Comparison of ENCODE assay signal across 24 mouse cellular contexts in the genomic region with DNA sequence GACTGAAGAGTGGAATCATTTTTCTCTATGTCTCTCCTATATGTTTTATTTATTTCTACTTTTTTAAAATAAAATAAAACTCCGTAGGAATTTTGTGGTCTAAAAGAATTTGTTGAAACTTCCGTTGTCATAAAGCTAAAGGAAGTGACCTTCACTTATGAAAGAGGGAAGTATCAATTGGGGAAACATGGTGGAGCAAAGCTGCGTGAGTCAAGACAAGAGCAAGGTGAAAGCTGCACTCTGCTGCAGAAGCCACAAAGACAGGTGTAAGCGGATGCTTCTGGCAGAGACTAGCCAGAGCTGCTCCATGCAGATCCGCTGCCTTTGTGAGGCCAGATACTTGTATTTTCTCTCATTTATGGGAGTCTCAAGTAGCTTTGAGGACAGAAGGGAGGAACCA. TPM values are rescaled to one million over a fixed set of nuclear protein-coding genes. Genes with fewer than 3 reads are reported as not detected.
"Had no signal": no experiment of that assay in that cellular context is flagged by ENCODE, and none has a peak within 500 bp of the region (broad histone marks: within the 10 kb centered on the region; RNA-seq: fewer than 3 reads in every experiment).

No protein-coding gene starts in this region.

- DNase-seq: kidney, postnatal 10 days; kidney, postnatal 4 days; left cerebral cortex, postnatal 4 days; lung, adult 18-20 months; retina, postnatal 1 day; right cerebral cortex, postnatal 4 days; thymus, adult 18-20 months; thymus, postnatal 14 days had no signal

- H3K27ac ChIP-seq: layer of hippocampus, adult 2 months; limb, embryonic 13.5 days; liver, embryonic 14.5 days; midbrain, embryonic 13.5 days; neural tube, embryonic 15.5 days; stomach, postnatal 0 days had no signal

- ATAC-seq: intestine, postnatal 0 days; midbrain, embryonic 13.5 days had no signal

- H3K27me3 ChIP-seq: limb, embryonic 13.5 days had no signal

- H3K36me3 ChIP-seq: limb, embryonic 13.5 days; midbrain, embryonic 13.5 days; neural tube, embryonic 15.5 days had no signal

- H3K4me3 ChIP-seq: layer of hippocampus, adult 2 months; limb, embryonic 13.5 days; midbrain, embryonic 13.5 days; myocyte; neural tube, embryonic 15.5 days had no signal

- H3K4me1 ChIP-seq: limb, embryonic 13.5 days; midbrain, embryonic 13.5 days; neural tube, embryonic 15.5 days had no signal

RNA-seq across cellular contexts. Expression of a gene that starts 7.6 kb away (rescaled TPM):
- total RNA-seq: layer of hippocampus, adult 2 months; layer of hippocampus, postnatal 10 days; left cerebral cortex, postnatal 10 days; left cerebral cortex, postnatal 4 days; liver, adult 2 months; midbrain, postnatal 0 days had no signal
- polyA plus RNA-seq: intestine, postnatal 0 days; kidney, embryonic 14.5 days; limb, embryonic 13.5 days; liver, adult 2 months; liver, embryonic 14.5 days; lung, embryonic 16.5 days; midbrain, embryonic 13.5 days; midbrain, postnatal 0 days; myocyte; neural tube, embryonic 11.5 days; neural tube, embryonic 15.5 days; spleen, adult 2 months; stomach, postnatal 0 days had no signal

RNA-seq across cellular contexts. Expression of a gene that starts 15.1 kb away (rescaled TPM):
- total RNA-seq: layer of hippocampus, adult 2 months; layer of hippocampus, postnatal 10 days; left cerebral cortex, postnatal 10 days; left cerebral cortex, postnatal 4 days; liver, adult 2 months; midbrain, postnatal 0 days had no signal
- polyA plus RNA-seq: intestine, postnatal 0 days; kidney, embryonic 14.5 days; limb, embryonic 13.5 days; liver, adult 2 months; liver, embryonic 14.5 days; lung, embryonic 16.5 days; midbrain, embryonic 13.5 days; midbrain, postnatal 0 days; myocyte; neural tube, embryonic 11.5 days; neural tube, embryonic 15.5 days; spleen, adult 2 months; stomach, postnatal 0 days had no signal

RNA-seq across cellular contexts. Expression of a gene that starts 22.1 kb away (rescaled TPM):
- total RNA-seq: layer of hippocampus, adult 2 months; layer of hippocampus, postnatal 10 days; left cerebral cortex, postnatal 10 days; left cerebral cortex, postnatal 4 days; liver, adult 2 months; midbrain, postnatal 0 days had no signal
- polyA plus RNA-seq: intestine, postnatal 0 days; kidney, embryonic 14.5 days; limb, embryonic 13.5 days; liver, adult 2 months; liver, embryonic 14.5 days; lung, embryonic 16.5 days; midbrain, embryonic 13.5 days; midbrain, postnatal 0 days; myocyte; neural tube, embryonic 11.5 days; neural tube, embryonic 15.5 days; spleen, adult 2 months; stomach, postnatal 0 days had no signal

RNA-seq across cellular contexts. Expression of a gene that starts 22.8 kb away (rescaled TPM):
- polyA plus RNA-seq: liver, adult 2 months had no signal
